Mouse (Mus musculus): ENCODE measurements around the gene Zfp971. TPM values are rescaled to one million over a fixed set of nuclear protein-coding genes. Genes with fewer than 3 reads are reported as not detected.
"Not testable (repeated sequence)": the region's sequence is repeated elsewhere in the genome, so short reads cannot be mapped to it uniquely, and the experiment has no call there.

Zfp971 gene
- 33.7 and 42.2 TPM in 2 replicates for total RNA-seq (2017)

- not testable (repeated sequence) for ATAC-seq (replicated peaks in 1 of 2; ENCODE audit: insufficient read depth in 1 of 2, low FRiP score in 2 of 2, low TSS enrichment in 1 of 2, low read depth in 1 of 2, poor library complexity in 2 of 2, severe bottlenecking in 2 of 2)
Observed at GRCm38 (mm10) chr2:178023011-178023611, at the start of gene Zfp971. Gene Zfp971 (plus strand): TSS chr2:178023284.

GRCm38 (mm10) chr2:177974814-177975213 lies 48.3 kb upstream of the Zfp971 start:
- ATAC-seq (replicated peaks in 1 of 2; ENCODE audit: insufficient read depth in 1 of 2, low FRiP score in 2 of 2, low TSS enrichment in 1 of 2, low read depth in 1 of 2, poor library complexity in 2 of 2, severe bottlenecking in 2 of 2): not testable (repeated sequence)

- not testable (repeated sequence) for ATAC-seq (replicated peaks in 1 of 2; ENCODE audit: insufficient read depth in 1 of 2, low FRiP score in 2 of 2, low TSS enrichment in 1 of 2, low read depth in 1 of 2, poor library complexity in 2 of 2, severe bottlenecking in 2 of 2)
Observed at GRCm38 (mm10) chr2:178019486-178019885, 3.6 kb upstream of the Zfp971 start.

GRCm38 (mm10) chr2:178020773-178021172 lies 2.3 kb upstream of the Zfp971 start:
- peak; percentile 77 to 81; a peak in 3 of 4 replicates for ATAC-seq (replicated peaks in 1 of 2; ENCODE audit: insufficient read depth in 1 of 2, low FRiP score in 2 of 2, low TSS enrichment in 1 of 2, low read depth in 1 of 2, poor library complexity in 2 of 2, severe bottlenecking in 2 of 2)

GRCm38 (mm10) chr2:178023861-178024260 lies 777 bp downstream of the Zfp971 start:
- ATAC-seq (replicated peaks in 1 of 2; ENCODE audit: insufficient read depth in 1 of 2, low FRiP score in 2 of 2, low TSS enrichment in 1 of 2, low read depth in 1 of 2, poor library complexity in 2 of 2, severe bottlenecking in 2 of 2): not testable (repeated sequence)

- not testable (repeated sequence) for ATAC-seq (replicated peaks in 1 of 2; ENCODE audit: insufficient read depth in 1 of 2, low FRiP score in 2 of 2, low TSS enrichment in 1 of 2, low read depth in 1 of 2, poor library complexity in 2 of 2, severe bottlenecking in 2 of 2)
Observed at GRCm38 (mm10) chr2:178027601-178028000, 4.5 kb downstream of the Zfp971 start.

DNA sequence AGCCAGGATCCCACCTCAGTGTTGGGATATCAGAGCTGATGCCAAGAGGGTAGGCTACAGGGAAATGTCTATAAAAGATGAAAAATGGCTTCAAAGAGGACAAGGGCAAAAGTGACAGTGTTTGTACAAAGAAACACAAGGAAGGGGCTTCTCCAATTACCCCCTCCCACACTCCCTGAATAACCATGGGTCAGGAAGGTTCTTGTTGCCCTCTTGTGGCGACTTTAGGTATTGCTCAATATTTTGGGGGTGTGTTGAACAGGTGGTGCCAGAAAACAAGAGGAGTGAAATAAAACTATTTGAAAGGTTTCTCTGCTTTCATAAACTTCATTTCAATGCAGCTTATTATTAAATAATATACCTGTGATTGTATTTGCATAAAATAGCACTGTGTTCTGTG lies 35.1 kb downstream of the Zfp971 start:
- peak; percentile 81 to 89; a peak in 3 of 4 replicates for ATAC-seq (replicated peaks in 1 of 2; ENCODE audit: insufficient read depth in 1 of 2, low FRiP score in 2 of 2, low TSS enrichment in 1 of 2, low read depth in 1 of 2, poor library complexity in 2 of 2, severe bottlenecking in 2 of 2)

GRCm38 (mm10) chr2:178078166-178078717 lies 55.2 kb downstream of the Zfp971 start, which contains the start of gene Zfp931:
Gene Zfp931 (minus strand): TSS chr2:178078476.
- ATAC-seq (replicated peaks in 1 of 2; ENCODE audit: insufficient read depth in 1 of 2, low FRiP score in 2 of 2, low TSS enrichment in 1 of 2, low read depth in 1 of 2, poor library complexity in 2 of 2, severe bottlenecking in 2 of 2): peak; percentile 69 to 86; a peak in 3 of 4 replicates

Other genes with a start within 250 kb of the Zfp971 start
- gene Gm14325, start 182.9 kb upstream of the Zfp971 start, total RNA-seq (2017): 52.9 and 88.9 TPM in 2 replicates
- gene Gm14327, start 126.2 kb upstream of the Zfp971 start, total RNA-seq (2017): 1.3 and 1.7 TPM in 2 replicates
- gene Zfp972, start 97.7 kb upstream of the Zfp971 start, total RNA-seq (2017): 0.35 and 5.2 TPM in 2 replicates
- 11.1 and 18.1 TPM in 2 replicates for gene Gm14326, start 66.0 kb upstream of the Zfp971 start, total RNA-seq (2017)
- 23.8 and 27.9 TPM in 2 replicates for gene Zfp931, start 55.2 kb downstream of the Zfp971 start, total RNA-seq (2017)
- not detected in 2 replicates for gene Phactr3, start 95.7 kb downstream of the Zfp971 start, total RNA-seq (2017)